ENCODE assay signal across 13 mouse cellular contexts in the genomic region with DNA sequence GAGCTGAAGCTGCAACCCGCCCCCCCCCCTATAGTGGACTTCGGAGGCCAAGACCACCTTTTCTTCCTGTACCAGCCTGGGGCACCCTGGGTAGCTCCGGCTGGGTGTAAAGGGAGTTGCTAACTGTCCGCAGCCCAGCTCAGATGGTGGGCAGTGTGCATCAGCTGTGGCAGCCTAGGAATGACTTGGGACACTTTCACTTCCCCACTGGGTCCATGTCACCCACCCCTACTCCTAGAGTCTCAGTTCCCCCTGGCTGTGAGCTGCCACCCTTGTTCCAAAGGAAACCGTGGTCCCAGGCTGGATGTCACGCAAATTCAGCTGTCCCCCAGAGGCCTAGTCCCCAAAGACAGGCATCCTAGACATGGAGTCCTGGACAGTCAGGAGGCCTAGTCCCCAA. TPM values are rescaled to one million over a fixed set of nuclear protein-coding genes. Genes with fewer than 3 reads are reported as not detected.
DNase-seq lines count a peak whose midpoint lies in the region; ATAC-seq lines count a peak whose summit lies in the region.
"Had no signal": no experiment of that assay in that cellular context is flagged by ENCODE, and none has a peak within 500 bp of the region (broad histone marks: within the 10 kb centered on the region; RNA-seq: fewer than 3 reads in every experiment).

No protein-coding gene starts in this region.

- H3K27ac ChIP-seq in heart, embryonic 10.5 days = peak overlapping the region; percentile 92
- H3K27ac ChIP-seq in midbrain, embryonic 10.5 days (replicated peaks) = 0 out of 2 replicates have a peak overlapping the region, but pooled peaks have one; percentile 65
- H3K27ac ChIP-seq in midbrain, embryonic 15.5 days = no peak overlapping the region
- H3K27ac ChIP-seq in intestine, embryonic 16.5 days (ENCODE audit: low read length) = peak overlapping the region; percentile 19; the same call in 1 of the 2 replicates
- H3K27ac ChIP-seq in stomach, embryonic 14.5 days (ENCODE audit: low read length) = peak overlapping the region; percentile 61
- no peak overlapping the region for H3K27ac ChIP-seq in forebrain, embryonic 13.5 days

- no peak overlapping the region for H3K4me2 ChIP-seq in midbrain, embryonic 15.5 days
- no peak overlapping the region for H3K4me2 ChIP-seq in intestine, embryonic 16.5 days (ENCODE audit: low read depth, low read length)
- H3K4me2 ChIP-seq in stomach, embryonic 14.5 days (replicated peaks; ENCODE audit: low read depth, low read length) = no peak overlapping the region
- H3K4me2 ChIP-seq in forebrain, embryonic 13.5 days = no peak overlapping the region

- no peaks in the 10 kb centered on the region for H3K9me3 ChIP-seq in heart, embryonic 10.5 days
- H3K9me3 ChIP-seq in midbrain, embryonic 10.5 days (replicated peaks) = no peaks in the 10 kb centered on the region
- no peaks in the 10 kb centered on the region for H3K9me3 ChIP-seq in midbrain, embryonic 15.5 days
- no peaks in the 10 kb centered on the region for H3K9me3 ChIP-seq in intestine, embryonic 16.5 days (ENCODE audit: control insufficient read depth, low read length)
- no peaks in the 10 kb centered on the region for H3K9me3 ChIP-seq in stomach, embryonic 14.5 days (ENCODE audit: control insufficient read depth, low read depth, low read length)
- H3K9me3 ChIP-seq in forebrain, embryonic 13.5 days (replicated peaks) = no peaks in the 10 kb centered on the region

- intact Hi-C loops in heart, postnatal 25 days (cut with DNase I) = no loop called here

- DNase-seq in heart, embryonic 10.5 days (ENCODE audit: low spot score) = peak; percentile 74
- DNase-seq in heart, postnatal 25 days (ENCODE audit: low spot score) = no peak
- peak; percentile 10 for DNase-seq in midbrain, embryonic 10.5 days (ENCODE audit: low spot score)
- DNase-seq in right cerebral cortex, postnatal 14 days = no peak
- DNase-seq: retina, postnatal 1 day had no signal

- 82% methylated on average over 6 of the region's 6 CpGs for WGBS in heart, embryonic 10.5 days
- 86% methylated on average over 6 of the region's 6 CpGs for WGBS in midbrain, embryonic 10.5 days
- 89% methylated on average over 6 of the region's 6 CpGs for WGBS in midbrain, embryonic 15.5 days
- 77% methylated on average over 6 of the region's 6 CpGs for WGBS in intestine, embryonic 16.5 days
- WGBS in stomach, embryonic 14.5 days = 83% methylated on average over 6 of the region's 6 CpGs
- 89% methylated on average over 5 of the region's 6 CpGs for WGBS in forebrain, embryonic 13.5 days

- no peaks in the 10 kb centered on the region for H3K36me3 ChIP-seq in heart, embryonic 10.5 days
- no peaks in the 10 kb centered on the region for H3K36me3 ChIP-seq in midbrain, embryonic 10.5 days
- H3K36me3 ChIP-seq in midbrain, embryonic 15.5 days (replicated peaks) = no peaks in the 10 kb centered on the region
- H3K36me3 ChIP-seq in intestine, embryonic 16.5 days (ENCODE audit: control insufficient read depth, insufficient read depth, low read length) = no peaks in the 10 kb centered on the region
- H3K36me3 ChIP-seq in stomach, embryonic 14.5 days (ENCODE audit: control insufficient read depth, insufficient read depth, low read length) = no peaks in the 10 kb centered on the region
- H3K36me3 ChIP-seq in forebrain, embryonic 13.5 days (ENCODE audit: poor library complexity, severe bottlenecking) = no peaks in the 10 kb centered on the region

- H3K4me1 ChIP-seq in heart, embryonic 10.5 days = peaks cover 66% of the 10 kb centered on the region
- H3K4me1 ChIP-seq in midbrain, embryonic 10.5 days = peaks cover 47% of the 10 kb centered on the region
- no peaks in the 10 kb centered on the region for H3K4me1 ChIP-seq in midbrain, embryonic 15.5 days
- peaks cover 13% of the 10 kb centered on the region; the same call in 1 of the 2 replicates for H3K4me1 ChIP-seq in intestine, embryonic 16.5 days (ENCODE audit: control insufficient read depth, insufficient read depth, low read length)
- H3K4me1 ChIP-seq in stomach, embryonic 14.5 days (ENCODE audit: control insufficient read depth, insufficient read depth, low read length) = 0 out of 2 replicates have a peak, but pooled peaks cover 8% of the 10 kb centered on the region
- H3K4me1 ChIP-seq in forebrain, embryonic 13.5 days = no peaks in the 10 kb centered on the region

- H3K27me3 ChIP-seq in heart, embryonic 10.5 days (ENCODE audit: insufficient read depth, poor library complexity, severe bottlenecking) = no peaks in the 10 kb centered on the region
- peaks cover 20% of the 10 kb centered on the region; the same call in 1 of the 2 replicates for H3K27me3 ChIP-seq in midbrain, embryonic 10.5 days (ENCODE audit: low read depth, poor library complexity, severe bottlenecking)
- H3K27me3 ChIP-seq in midbrain, embryonic 15.5 days (replicated peaks) = no peaks in the 10 kb centered on the region
- no peaks in the 10 kb centered on the region for H3K27me3 ChIP-seq in intestine, embryonic 16.5 days (replicated peaks; ENCODE audit: control insufficient read depth, insufficient read depth, low read length)
- no peaks in the 10 kb centered on the region for H3K27me3 ChIP-seq in stomach, embryonic 14.5 days (ENCODE audit: control insufficient read depth, insufficient read depth, low read length)
- H3K27me3 ChIP-seq in forebrain, embryonic 13.5 days = no peaks in the 10 kb centered on the region

- H3K9ac ChIP-seq in midbrain, embryonic 15.5 days = no peak overlapping the region
- no peak overlapping the region for H3K9ac ChIP-seq in intestine, embryonic 16.5 days (ENCODE audit: low read depth, low read length)
- H3K9ac ChIP-seq in stomach, embryonic 14.5 days (replicated peaks; ENCODE audit: low read depth, low read length) = no peak overlapping the region
- H3K9ac ChIP-seq in forebrain, embryonic 13.5 days = no peak overlapping the region

- ATAC-seq in midbrain, embryonic 15.5 days (replicated peaks) = no peak
- ATAC-seq in intestine, embryonic 16.5 days = no peak
- no peak for ATAC-seq in stomach, embryonic 14.5 days (ENCODE audit: insufficient number of reproducible peaks, insufficient read depth, low FRiP score, low read depth)
- no peak for ATAC-seq in forebrain, embryonic 13.5 days
- ATAC-seq: hindbrain, embryonic 16.5 days had no signal

- H3K4me3 ChIP-seq in heart, embryonic 10.5 days = no peak overlapping the region
- no peak overlapping the region for H3K4me3 ChIP-seq in midbrain, embryonic 10.5 days
- H3K4me3 ChIP-seq in midbrain, embryonic 15.5 days = no peak overlapping the region
- no peak overlapping the region for H3K4me3 ChIP-seq in intestine, embryonic 16.5 days (ENCODE audit: low read length)
- H3K4me3 ChIP-seq in stomach, embryonic 14.5 days (ENCODE audit: low read depth, low read length) = no peak overlapping the region
- H3K4me3 ChIP-seq in forebrain, embryonic 13.5 days = no peak overlapping the region

RNA-seq across cellular contexts. Expression of a gene that starts 9.9 kb away (rescaled TPM):
- 42.9 and 61.7 TPM in 2 replicates for polyA plus RNA-seq in heart, embryonic 10.5 days (2016; fragmentation: Nextera tagmentation; extraction: Ambion mirVana)
- 10 to 100 TPM; 79.7 to 91.8 TPM for total RNA-seq in heart, postnatal 25 days (2021)
- 18.1 and 18.9 TPM in 2 replicates for polyA plus RNA-seq in midbrain, embryonic 10.5 days (2016; fragmentation: Nextera tagmentation; extraction: Ambion mirVana)
- 8.0 and 8.3 TPM in 2 replicates for polyA plus RNA-seq in midbrain, embryonic 15.5 days (2015; fragmentation: Nextera tagmentation; extraction: Ambion mirVana)
- polyA plus RNA-seq in intestine, embryonic 16.5 days (2015; fragmentation: Nextera tagmentation; extraction: Ambion mirVana) = 18.7 and 19.3 TPM in 2 replicates
- polyA plus RNA-seq in stomach, embryonic 14.5 days (2014; fragmentation: Nextera tagmentation; extraction: Ambion mirVana) = 43.1 and 44.5 TPM in 2 replicates
- 14.3 and 19.7 TPM in 2 replicates for polyA plus RNA-seq in forebrain, embryonic 13.5 days (2015; fragmentation: Nextera tagmentation; extraction: Ambion mirVana)

RNA-seq across cellular contexts. Expression of a gene that starts 60.0 kb away (rescaled TPM):
- polyA plus RNA-seq in heart, embryonic 10.5 days (2016; fragmentation: Nextera tagmentation; extraction: Ambion mirVana) = not detected in 2 replicates
- total RNA-seq in heart, postnatal 25 days (2021) = not detected
- not detected in 2 replicates for polyA plus RNA-seq in midbrain, embryonic 10.5 days (2016; fragmentation: Nextera tagmentation; extraction: Ambion mirVana)
- not detected in 2 replicates for polyA plus RNA-seq in midbrain, embryonic 15.5 days (2015; fragmentation: Nextera tagmentation; extraction: Ambion mirVana)
- polyA plus RNA-seq in intestine, embryonic 16.5 days (2015; fragmentation: Nextera tagmentation; extraction: Ambion mirVana) = not detected in 2 replicates
- not detected in 2 replicates for polyA plus RNA-seq in stomach, embryonic 14.5 days (2014; fragmentation: Nextera tagmentation; extraction: Ambion mirVana)
- polyA plus RNA-seq in forebrain, embryonic 13.5 days (2015; fragmentation: Nextera tagmentation; extraction: Ambion mirVana) = not detected in 2 replicates
- total RNA-seq: left cerebral cortex, adult 8-10 months had no signal
- polyA plus RNA-seq: C2C12; hindbrain, embryonic 16.5 days; testis, adult 2 months had no signal

Comparison
In these comparisons a context has a peak if more than half of its experiments do, and no peak if none do; other contexts are left out.
1. DNase-seq: peak in heart, embryonic 10.5 days (single experiment) and midbrain, embryonic 10.5 days (single experiment); none in heart, postnatal 25 days (single experiment) and right cerebral cortex, postnatal 14 days (single experiment).
2. H3K27ac ChIP-seq: peak in heart, embryonic 10.5 days (single experiment), midbrain, embryonic 10.5 days (single experiment), intestine, embryonic 16.5 days (single experiment) and stomach, embryonic 14.5 days (single experiment); none in midbrain, embryonic 15.5 days (single experiment) and forebrain, embryonic 13.5 days (single experiment).